7 mouse cellular contexts compared by ENCODE assay signal in the genomic region with DNA sequence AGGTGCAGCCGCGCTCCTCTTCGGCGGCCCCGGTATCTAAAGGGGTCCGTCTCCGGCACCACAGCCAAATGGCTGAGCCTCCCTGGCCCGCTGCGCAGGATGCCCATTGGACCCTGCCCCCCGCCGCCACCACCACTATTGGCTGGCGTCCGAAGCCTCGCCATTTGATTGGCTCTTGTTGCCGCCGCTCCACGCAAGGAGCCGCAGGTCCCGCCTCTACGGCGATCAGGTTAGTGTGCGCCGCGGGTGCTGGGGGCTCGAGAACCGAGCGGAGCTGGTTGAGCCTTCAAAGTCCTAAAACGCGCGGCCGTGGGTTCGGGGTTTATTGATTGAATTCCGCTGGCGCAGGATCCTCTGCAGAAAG. TPM values are rescaled to one million over a fixed set of nuclear protein-coding genes. Genes with fewer than 3 reads are reported as not detected.
DNase-seq lines count a peak whose midpoint lies in the region; ATAC-seq lines count a peak whose summit lies in the region.

A gene (plus strand): TSS at position 171 of the 364 bp plus-strand sequence.

- 0 out of 2 replicates have a peak, but pooled peaks cover 4% of the 10 kb centered on the region for H3K36me3 ChIP-seq in embryonic facial prominence, embryonic 10.5 days (replicated peaks)
- H3K36me3 ChIP-seq in limb, embryonic 10.5 days: no peaks in the 10 kb centered on the region
- H3K36me3 ChIP-seq in midbrain, embryonic 13.5 days: no peaks in the 10 kb centered on the region

- H3K9ac ChIP-seq in midbrain, embryonic 13.5 days (replicated peaks): peak within 1 kb of the TSS; percentile 98

- peak; percentile 99 for DNase-seq in adrenal gland, postnatal 10 days
- DNase-seq in embryonic facial prominence, embryonic 10.5 days (ENCODE audit: low spot score): peak; percentile 98
- no peak for DNase-seq in gonadal fat pad, adult 2 months (ENCODE audit: low read depth)
- DNase-seq in kidney, adult 11 months: peak; percentile 97
- DNase-seq in limb, embryonic 10.5 days (ENCODE audit: low spot score): peak; percentile 96
- DNase-seq in spleen, adult 12 weeks (ENCODE audit: low spot score): peak; percentile 92

- no peaks in the 10 kb centered on the region for H3K9me3 ChIP-seq in embryonic facial prominence, embryonic 10.5 days
- no peaks in the 10 kb centered on the region for H3K9me3 ChIP-seq in limb, embryonic 10.5 days (replicated peaks)
- no peaks in the 10 kb centered on the region for H3K9me3 ChIP-seq in midbrain, embryonic 13.5 days

- H3K4me2 ChIP-seq in midbrain, embryonic 13.5 days (replicated peaks): peak within 1 kb of the TSS; percentile 82

- peak within 1 kb of the TSS; percentile 100 for H3K27ac ChIP-seq in embryonic facial prominence, embryonic 10.5 days (replicated peaks)
- peak within 1 kb of the TSS; percentile 100 for H3K27ac ChIP-seq in limb, embryonic 10.5 days
- H3K27ac ChIP-seq in midbrain, embryonic 13.5 days: peak within 1 kb of the TSS; percentile 99

- H3K27me3 ChIP-seq in embryonic facial prominence, embryonic 10.5 days (replicated peaks; ENCODE audit: low read depth, poor library complexity, severe bottlenecking): no peaks in the 10 kb centered on the region
- H3K27me3 ChIP-seq in limb, embryonic 10.5 days (ENCODE audit: low read depth, poor library complexity, severe bottlenecking): no peaks in the 10 kb centered on the region
- H3K27me3 ChIP-seq in midbrain, embryonic 13.5 days: no peaks in the 10 kb centered on the region

- peak; percentile 95 for ATAC-seq in midbrain, embryonic 13.5 days

- peaks cover 35% of the 10 kb centered on the region for H3K4me1 ChIP-seq in embryonic facial prominence, embryonic 10.5 days
- peaks cover 31% of the 10 kb centered on the region for H3K4me1 ChIP-seq in limb, embryonic 10.5 days
- peaks cover 33% of the 10 kb centered on the region for H3K4me1 ChIP-seq in midbrain, embryonic 13.5 days (replicated peaks)

- under 1% methylated on average over 34 of the region's 34 CpGs for WGBS in embryonic facial prominence, embryonic 10.5 days
- WGBS in limb, embryonic 10.5 days: under 1% methylated on average over 34 of the region's 34 CpGs
- under 1% methylated on average over 33 of the region's 34 CpGs for WGBS in midbrain, embryonic 13.5 days

- H3K4me3 ChIP-seq in embryonic facial prominence, embryonic 10.5 days: peak within 1 kb of the TSS; percentile 95
- H3K4me3 ChIP-seq in limb, embryonic 10.5 days: peak within 1 kb of the TSS; percentile 93
- peak within 1 kb of the TSS; percentile 89 for H3K4me3 ChIP-seq in midbrain, embryonic 13.5 days (replicated peaks)

RNA-seq across cellular contexts. Expression of the gene that starts here (rescaled TPM):
- 100 to 1,000 TPM; 274 to 316 TPM for total RNA-seq in adrenal gland, postnatal 10 days (2021)
- 208 and 232 TPM in 2 replicates for polyA plus RNA-seq in embryonic facial prominence, embryonic 10.5 days (2016; fragmentation: Nextera tagmentation; extraction: Ambion mirVana)
- 20.1 and 27.9 TPM in 2 replicates for polyA plus RNA-seq in gonadal fat pad, adult 2 months (2012; rRNA removed)
- polyA plus RNA-seq in limb, embryonic 10.5 days (2016; fragmentation: Nextera tagmentation; extraction: Ambion mirVana): 240 and 246 TPM in 2 replicates
- polyA plus RNA-seq in midbrain, embryonic 13.5 days (2015; fragmentation: Nextera tagmentation; extraction: Ambion mirVana): 149 and 175 TPM in 2 replicates
